Mouse (Mus musculus) liver, adult 2 months (tissue): ENCODE data around the gene B3galt5. TPM values are rescaled to one million over a fixed set of nuclear protein-coding genes. Genes with fewer than 3 reads are reported as not detected.

Source experiments
- DNase-seq: peaks from one replicate; pipeline ENCODE4 v3.0.0-alpha.2; 2011; ENCODE audit warnings: low read depth, low spot score; ENCODE audit errors: extremely low read depth
- H3K27ac ChIP-seq: fragments of 200-500 bp; replicated peaks from 2 replicates; pipeline ENCODE4 v1.5.1; 2012; ENCODE audit warnings: low read depth, mild to moderate bottlenecking, control low read depth, inconsistent platforms, low read length; ENCODE audit not compliant: insufficient read depth
- H3K27me3 ChIP-seq: fragments of 200-500 bp; 2 replicates; pipeline ENCODE4 v1.6.1; 2012; ENCODE audit warnings: mild to moderate bottlenecking, moderate library complexity, low read length, inconsistent platforms; ENCODE audit not compliant: control insufficient read depth, insufficient read depth
- H3K36me3 ChIP-seq: fragments of 200-500 bp; 2 replicates; pipeline ENCODE4 v1.6.1; 2012; ENCODE audit warnings: low read length, inconsistent platforms; ENCODE audit not compliant: control insufficient read depth, insufficient read depth
- H3K4me1 ChIP-seq: fragments of 200-500 bp; 2 replicates; pipeline ENCODE4 v1.6.1; 2011; ENCODE audit warnings: low read length; ENCODE audit not compliant: control insufficient read depth, insufficient read depth
- H3K4me3 ChIP-seq: fragments of 200-500 bp; 2 replicates; pipeline ENCODE4 v1.5.1; 2011; ENCODE audit warnings: low read depth, mild to moderate bottlenecking, control low read depth, low read length, moderate library complexity; ENCODE audit not compliant: insufficient read depth
- H3K79me2 ChIP-seq: fragments of 200-500 bp; 2 replicates; pipeline ENCODE4 v1.6.1; 2012; ENCODE audit warnings: inconsistent platforms, mild to moderate bottlenecking, low read length, moderate library complexity; ENCODE audit not compliant: control insufficient read depth, insufficient read depth
- H3K9ac ChIP-seq: fragments of 200-500 bp; 2 replicates; pipeline ENCODE4 v1.6.1; 2012; ENCODE audit warnings: low read depth, mild to moderate bottlenecking, control low read depth, inconsistent platforms, low read length
- CTCF ChIP-seq: fragments of 200-500 bp; IDR thresholded peaks from 2 replicates; pipeline ENCODE4 v1.5.1; 2011; ENCODE audit warnings: low read depth, low read length, control low read depth
- POLR2A ChIP-seq: fragments of 200-500 bp; IDR thresholded peaks from 2 replicates; pipeline ENCODE4 v1.6.1; 2011; ENCODE audit warnings: low read length, control low read depth; ENCODE audit not compliant: insufficient read depth; ENCODE audit errors: extremely low read depth
- WGBS: fragments of 180-500 bp; shearing (Covaris S2); methylation state at CpG from one replicate; pipeline ENCODE4 v1.1.7; 2018; 5-methylcytosine and 5-hydroxymethylcytosine counted together
- polyA plus RNA-seq: library from polyadenylated mRNA; depleted of rRNA; stranded (reverse); fragments of >200 nt; gene quantifications from 2 replicates; pipeline ENCODE4 v1.2.3, GENCODE M21; 2012
- total RNA-seq: library from RNA; depleted of rRNA; stranded (reverse); fragments of >200 nt; gene quantifications from 2 replicates; pipeline ENCODE4 v1.2.3, GENCODE M21; 2014

The B3galt5 gene
- total and polyA plus RNA-seq, 2 experiments: 0.09 TPM; not detected in 1

GRCm38 (mm10) chr16:96339570-96339969 is 104.0 kb downstream of the B3galt5 start:
- Histone ChIP-seq H3K4me1 (no peaks in the 10 kb centered on the region), H3K4me3 (no peak overlapping the region), H3K27me3 (no peaks in the 10 kb centered on the region), H3K36me3 (no peaks in the 10 kb centered on the region), H3K79me2 (no peaks in the 10 kb centered on the region), H3K9ac (no peak overlapping the region), H3K27ac (no peak overlapping the region)
- WGBS: 91% methylated on average over 4 of the region's 4 CpGs
- no peak for DNase-seq
- TF ChIP-seq POLR2A (no peak), CTCF (no peak)

GRCm38 (mm10) chr16:96341269-96341668 is 105.7 kb downstream of the B3galt5 start:
- H3K79me2 ChIP-seq: no peaks in the 10 kb centered on the region
- WGBS: 9% methylated on average over 5 of the region's 5 CpGs
- H3K27ac ChIP-seq: no peak overlapping the region
- TF ChIP-seq POLR2A (no peak), CTCF (peak; percentile 62; the same call in 1 of the 2 replicates)
- no peaks in the 10 kb centered on the region for H3K4me1 ChIP-seq
- H3K36me3 ChIP-seq: no peaks in the 10 kb centered on the region
- H3K27me3 ChIP-seq: no peaks in the 10 kb centered on the region
- DNase-seq: no peak
- H3K9ac ChIP-seq: no peak overlapping the region
- no peak overlapping the region for H3K4me3 ChIP-seq

DNA sequence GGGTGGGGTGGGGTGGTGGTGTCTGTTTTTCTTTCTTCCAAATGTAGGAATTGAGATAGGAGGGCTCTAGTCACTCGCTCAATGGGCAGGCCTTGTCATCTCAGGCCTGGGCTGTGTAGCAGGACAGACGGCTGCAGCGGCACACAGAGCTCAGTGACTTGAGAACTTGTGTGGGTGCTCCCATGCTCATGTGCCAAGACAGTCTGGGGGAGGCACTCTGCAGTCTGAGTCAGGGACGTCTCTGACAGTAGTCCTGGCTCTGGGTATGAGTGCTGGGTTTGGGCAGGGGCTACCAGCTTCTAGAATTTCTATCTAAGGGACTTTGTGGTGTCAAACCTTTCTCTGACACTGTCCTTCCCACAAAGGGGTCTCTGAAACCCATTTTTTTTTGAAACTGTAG is 106.3 kb downstream of the B3galt5 start:
- Histone ChIP-seq H3K9ac (no peak overlapping the region), H3K27ac (no peak overlapping the region), H3K79me2 (no peaks in the 10 kb centered on the region), H3K27me3 (no peaks in the 10 kb centered on the region), H3K36me3 (no peaks in the 10 kb centered on the region), H3K4me3 (no peak overlapping the region), H3K4me1 (no peaks in the 10 kb centered on the region)
- DNase-seq: no peak
- no peak for TF ChIP-seq CTCF
- WGBS: 85% methylated on average over 4 of the region's 4 CpGs

DNA sequence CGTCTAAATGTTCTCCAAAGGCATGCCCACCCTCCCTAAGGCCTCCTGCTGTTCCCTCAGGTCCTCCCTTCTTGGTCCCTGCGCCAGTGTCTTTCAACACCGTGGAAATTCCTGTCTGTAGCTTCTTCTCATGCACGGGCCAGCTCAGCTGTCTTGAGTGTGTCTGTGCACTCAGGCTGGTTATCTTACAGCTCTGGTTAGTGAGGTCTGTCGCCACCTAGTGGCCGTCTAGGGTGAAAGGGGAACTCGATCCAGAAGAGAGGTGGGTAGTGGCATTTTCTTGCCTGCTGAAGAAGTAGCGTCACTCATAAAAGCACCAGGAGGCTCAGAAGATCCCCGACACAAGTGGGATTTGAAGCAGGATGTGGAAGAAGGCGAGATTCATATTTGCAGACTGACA is 109.5 kb downstream of the B3galt5 start:
- Histone ChIP-seq H3K27me3 (no peaks in the 10 kb centered on the region), H3K9ac (no peak overlapping the region), H3K36me3 (no peaks in the 10 kb centered on the region), H3K4me1 (no peaks in the 10 kb centered on the region), H3K27ac (no peak overlapping the region), H3K79me2 (no peaks in the 10 kb centered on the region), H3K4me3 (no peak overlapping the region)
- TF ChIP-seq POLR2A (no peak), CTCF (peak; percentile 83)
- DNase-seq: peak; percentile 53
- WGBS: 8% methylated on average over 10 of the region's 10 CpGs

GRCm38 (mm10) chr16:96348070-96348469 is 112.5 kb downstream of the B3galt5 start:
- TF ChIP-seq POLR2A: no peak
- TF ChIP-seq CTCF: no peak
- no peaks in the 10 kb centered on the region for H3K4me1 ChIP-seq
- no peaks in the 10 kb centered on the region for H3K27me3 ChIP-seq
- 76% methylated on average over 11 of the region's 11 CpGs for WGBS
- no peak overlapping the region for H3K27ac ChIP-seq
- no peak overlapping the region for H3K4me3 ChIP-seq
- no peaks in the 10 kb centered on the region for H3K36me3 ChIP-seq
- no peak overlapping the region for H3K9ac ChIP-seq
- DNase-seq: no peak
- no peaks in the 10 kb centered on the region for H3K79me2 ChIP-seq

DNA sequence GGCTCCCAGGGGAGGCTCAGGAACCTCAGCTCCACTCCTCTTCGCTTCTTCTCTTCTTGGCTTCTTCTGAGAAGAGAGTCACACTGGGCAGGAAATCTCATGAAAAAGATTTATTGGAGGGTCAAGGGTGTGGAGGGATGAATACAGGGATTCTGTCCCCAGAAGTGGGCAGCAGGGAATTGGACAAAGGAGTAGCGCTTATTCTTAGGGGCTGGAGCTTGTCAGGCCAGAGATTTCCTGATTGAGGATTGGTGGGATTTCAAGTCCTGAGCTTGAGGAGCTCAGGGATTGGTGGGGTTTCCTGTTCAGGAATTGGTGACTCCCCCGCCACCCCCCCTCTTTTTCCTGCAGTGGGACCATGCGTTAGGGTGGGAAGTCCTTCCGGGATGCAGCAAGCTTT is 113.2 kb downstream of the B3galt5 start:
- no peaks in the 10 kb centered on the region for H3K79me2 ChIP-seq
- no peak for DNase-seq
- no peaks in the 10 kb centered on the region for H3K4me1 ChIP-seq
- H3K36me3 ChIP-seq: no peaks in the 10 kb centered on the region
- no peak overlapping the region for H3K27ac ChIP-seq
- H3K4me3 ChIP-seq: no peak overlapping the region
- no peaks in the 10 kb centered on the region for H3K27me3 ChIP-seq
- WGBS: 67% methylated on average over 5 of the region's 5 CpGs
- TF ChIP-seq CTCF: no peak
- no peak for TF ChIP-seq POLR2A
- no peak overlapping the region for H3K9ac ChIP-seq
